ENCODE assay signal across 9 mouse cellular contexts in genomic region chr13:111805738-111806722, GRCm38 (mm10). TPM values are rescaled to one million over a fixed set of nuclear protein-coding genes. Genes with fewer than 3 reads are reported as not detected.
DNase-seq lines count a peak whose midpoint lies in the region; ATAC-seq and TF ChIP-seq lines count a peak whose summit lies in the region.
"Had no signal": no experiment of that assay in that cellular context is flagged by ENCODE, and none has a peak within 500 bp of the region (broad histone marks: within the 10 kb centered on the region; RNA-seq: fewer than 3 reads in every experiment).

No protein-coding gene starts in this region.

- TF ChIP-seq POLR2A in myocyte (IDR thresholded peaks at IDR 0.05; ENCODE audit: insufficient read length, low read depth) = no peak

- H3K9ac ChIP-seq in kidney, embryonic 16.5 days (replicated peaks; ENCODE audit: low read length) = peak overlapping the region; percentile 51
- H3K9ac ChIP-seq in hindbrain, embryonic 16.5 days (ENCODE audit: low read depth, low read length) = no peak overlapping the region

- H3K27ac ChIP-seq in kidney, embryonic 16.5 days (ENCODE audit: low read length) = peak overlapping the region; percentile 84
- H3K27ac ChIP-seq in brown adipose tissue, adult 24 weeks (replicated peaks; ENCODE audit: low read depth, low read length) = peak overlapping the region; percentile 71
- H3K27ac ChIP-seq in hindbrain, embryonic 16.5 days (ENCODE audit: low read depth, low read length) = no peak overlapping the region

- peak overlapping the region; percentile 96 for H3K4me3 ChIP-seq in kidney, embryonic 16.5 days (ENCODE audit: low read length)
- H3K4me3 ChIP-seq in brown adipose tissue, adult 24 weeks (ENCODE audit: insufficient read depth, low read depth, low read length) = peak overlapping the region; percentile 40
- peak overlapping the region; percentile 96 for H3K4me3 ChIP-seq in hindbrain, embryonic 16.5 days (ENCODE audit: low read length)
- no peak overlapping the region for H3K4me3 ChIP-seq in myocyte

- H3K4me1 ChIP-seq in kidney, embryonic 16.5 days (ENCODE audit: insufficient read depth, low read length) = peaks cover 63% of the 10 kb centered on the region
- peaks cover 41% of the 10 kb centered on the region for H3K4me1 ChIP-seq in brown adipose tissue, adult 24 weeks (ENCODE audit: control insufficient read depth, insufficient read depth, insufficient read length, low read length)
- H3K4me1 ChIP-seq in hindbrain, embryonic 16.5 days (ENCODE audit: control insufficient read depth, insufficient read depth, low read depth, low read length) = peaks cover 38% of the 10 kb centered on the region

- H3K9me3 ChIP-seq in kidney, embryonic 16.5 days (ENCODE audit: low read length) = no peaks in the 10 kb centered on the region
- no peaks in the 10 kb centered on the region for H3K9me3 ChIP-seq in hindbrain, embryonic 16.5 days (ENCODE audit: control insufficient read depth, low read length)

- WGBS in kidney, embryonic 16.5 days = 33% methylated on average over 15 of the region's 15 CpGs
- WGBS in hindbrain, embryonic 16.5 days = 53% methylated on average over 15 of the region's 15 CpGs

- peaks cover 52% of the 10 kb centered on the region for H3K79me2 ChIP-seq in myocyte (ENCODE audit: control insufficient read depth, insufficient read depth)

- peak overlapping the region; percentile 72 for H3K4me2 ChIP-seq in kidney, embryonic 16.5 days (replicated peaks; ENCODE audit: low read depth, low read length)
- peak overlapping the region; percentile 67 for H3K4me2 ChIP-seq in hindbrain, embryonic 16.5 days (ENCODE audit: low read length)
- H3K4me2 ChIP-seq in myocyte (ENCODE audit: low read depth) = peak overlapping the region; percentile 27

- no peaks in the 10 kb centered on the region for H3K36me3 ChIP-seq in kidney, embryonic 16.5 days (ENCODE audit: insufficient read depth, low read length)
- no peaks in the 10 kb centered on the region for H3K36me3 ChIP-seq in hindbrain, embryonic 16.5 days (ENCODE audit: control insufficient read depth, insufficient read depth, low read length)
- no peaks in the 10 kb centered on the region for H3K36me3 ChIP-seq in myocyte (ENCODE audit: control insufficient read depth, insufficient read depth)

- H3K27me3 ChIP-seq in kidney, embryonic 16.5 days (ENCODE audit: insufficient read depth, low read length) = no peaks in the 10 kb centered on the region
- H3K27me3 ChIP-seq in hindbrain, embryonic 16.5 days (replicated peaks; ENCODE audit: control insufficient read depth, insufficient read depth, low read length) = no peaks in the 10 kb centered on the region
- H3K27me3 ChIP-seq in myocyte (ENCODE audit: control insufficient read depth, insufficient read depth, insufficient read length) = no peaks in the 10 kb centered on the region

- no peak overlapping the region for H3ac ChIP-seq in myocyte (ENCODE audit: control insufficient read depth, insufficient read length)

- no peak for DNase-seq in kidney, postnatal 4 days
- DNase-seq in layer of hippocampus, postnatal 36 days = no peak
- no peak for DNase-seq in frontal cortex, postnatal 25 days (ENCODE audit: low spot score in 2 of 2)
- DNase-seq in right cerebral cortex, adult 18-20 months = no peak
- DNase-seq: kidney, postnatal 25 days had no signal

- ATAC-seq in kidney, embryonic 16.5 days (ENCODE audit: low FRiP score, low TSS enrichment) = no peak
- no peak for ATAC-seq in hindbrain, embryonic 16.5 days

TF ChIP-seq in myocyte, 11 proteins besides CTCF, POLR2A, EP300 and RAD21:
- no peak for TF ChIP-seq CEBPB (IDR thresholded peaks at IDR 0.05; ENCODE audit: insufficient read depth, poor library complexity, severe bottlenecking)
- TF ChIP-seq USF1 (IDR thresholded peaks at IDR 0.05; ENCODE audit: low read depth) = no peak
- TF ChIP-seq MYOD1 (IDR thresholded peaks at IDR 0.05; ENCODE audit: control insufficient read depth in 1 of 3, insufficient read length in 2 of 3, low read depth in 2 of 3) = no peak
- no peak for TF ChIP-seq E2F4 (IDR thresholded peaks at IDR 0.05; ENCODE audit: insufficient read depth)
- TF ChIP-seq POLR2AphosphoS2 (IDR thresholded peaks at IDR 0.05; ENCODE audit: insufficient read length, low read depth) = no peak
- TF ChIP-seq TCF12 (IDR thresholded peaks at IDR 0.05; ENCODE audit: insufficient read depth, poor library complexity, severe bottlenecking) = no peak
- TF ChIP-seq MAX (IDR thresholded peaks at IDR 0.05; ENCODE audit: low read depth) = no peak
- TF ChIP-seq MYOG (IDR thresholded peaks at IDR 0.05; ENCODE audit: control insufficient read depth in 1 of 3, insufficient read depth in 1 of 3, insufficient read length in 2 of 3, low read depth in 2 of 3) = no peak
- TF ChIP-seq TCF3 (IDR thresholded peaks at IDR 0.05; ENCODE audit: insufficient read length, low read depth) = no peak
- no peak for TF ChIP-seq REST (IDR thresholded peaks at IDR 0.05; ENCODE audit: insufficient read depth, insufficient read length)
- TF ChIP-seq SRF (IDR thresholded peaks at IDR 0.05; ENCODE audit: control insufficient read depth, insufficient read length, low read depth) = no peak

RNA-seq across cellular contexts. Expression of gene Map3k1, which starts 2.8 kb away (rescaled TPM):
- 26.6 and 31.1 TPM in 2 replicates for polyA plus RNA-seq in kidney, embryonic 16.5 days (2015; fragmentation: Nextera tagmentation; extraction: Ambion mirVana)
- polyA plus RNA-seq in brown adipose tissue, adult 24 weeks (2012; ENCODE audit: insufficient read depth, insufficient read length, missing spikeins) = 11.1 and 15.3 TPM in 2 replicates
- polyA plus RNA-seq in hindbrain, embryonic 16.5 days (2015; fragmentation: Nextera tagmentation; extraction: Ambion mirVana) = 12.1 and 13.5 TPM in 2 replicates
- 1.0 TPM for polyA plus RNA-seq in myocyte (2012; fragmentation: generic; extraction: Trizol)
- total RNA-seq in layer of hippocampus, postnatal 36 days (2021) = 10 to 100 TPM; 12.2 to 17.1 TPM
